Mouse (Mus musculus) cortical plate, adult 2 months (tissue): Measurements from ENCODE around the gene Il4.

Source experiments
- CTCF ChIP-seq: fragments of 200-500 bp; IDR thresholded peaks from 2 replicates; pipeline ENCODE4 v1.5.1; 2011; ENCODE audit warnings: mild to moderate bottlenecking, control low read depth, low read length; ENCODE audit not compliant: insufficient read depth; ENCODE audit errors: extremely low read depth
- POLR2A ChIP-seq: fragments of 200-500 bp; IDR thresholded peaks from 2 replicates; pipeline ENCODE4 v1.6.1; 2011; ENCODE audit warnings: mild to moderate bottlenecking, low read length, control low read depth; ENCODE audit not compliant: insufficient read depth; ENCODE audit errors: extremely low read depth

- TF ChIP-seq CTCF = no peak
- TF ChIP-seq POLR2A = no peak
Measured at GRCm38 (mm10) chr11:53624124-53624523, 5.7 kb upstream of the Il4 start.
